Mouse (Mus musculus): Measurements from ENCODE around the gene Npb. TPM values are rescaled to one million over a fixed set of nuclear protein-coding genes. Genes with fewer than 3 reads are reported as not detected.

Npb gene
- polyA plus RNA-seq, 1 experiment from 2014 or later = 2.9 TPM

DNA sequence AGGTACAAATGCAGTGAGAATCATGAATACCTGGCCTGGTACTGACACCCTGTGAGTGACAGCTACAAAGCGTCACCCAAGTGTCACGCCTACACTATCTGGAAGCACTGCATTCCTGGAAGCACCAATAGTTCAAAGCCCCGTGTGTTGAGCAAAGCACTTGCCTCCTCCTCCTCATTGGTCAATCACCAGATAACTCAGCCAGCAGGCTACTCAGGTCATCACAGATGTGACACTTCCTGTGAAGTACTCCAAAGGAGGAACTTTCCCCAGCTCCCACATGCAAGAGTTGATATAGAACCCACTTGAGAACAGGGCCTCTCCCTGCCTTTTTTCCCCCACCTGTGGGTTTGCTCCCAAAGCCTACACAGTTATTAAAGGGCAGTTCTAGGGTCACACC lies 37.2 kb upstream of the Npb start:
- peaks cover 31% of the 10 kb centered on the region for H3K36me3 ChIP-seq (ENCODE audit: insufficient read depth, low read length)
- 49% methylated on average over 3 of the region's 3 CpGs for WGBS

DNA sequence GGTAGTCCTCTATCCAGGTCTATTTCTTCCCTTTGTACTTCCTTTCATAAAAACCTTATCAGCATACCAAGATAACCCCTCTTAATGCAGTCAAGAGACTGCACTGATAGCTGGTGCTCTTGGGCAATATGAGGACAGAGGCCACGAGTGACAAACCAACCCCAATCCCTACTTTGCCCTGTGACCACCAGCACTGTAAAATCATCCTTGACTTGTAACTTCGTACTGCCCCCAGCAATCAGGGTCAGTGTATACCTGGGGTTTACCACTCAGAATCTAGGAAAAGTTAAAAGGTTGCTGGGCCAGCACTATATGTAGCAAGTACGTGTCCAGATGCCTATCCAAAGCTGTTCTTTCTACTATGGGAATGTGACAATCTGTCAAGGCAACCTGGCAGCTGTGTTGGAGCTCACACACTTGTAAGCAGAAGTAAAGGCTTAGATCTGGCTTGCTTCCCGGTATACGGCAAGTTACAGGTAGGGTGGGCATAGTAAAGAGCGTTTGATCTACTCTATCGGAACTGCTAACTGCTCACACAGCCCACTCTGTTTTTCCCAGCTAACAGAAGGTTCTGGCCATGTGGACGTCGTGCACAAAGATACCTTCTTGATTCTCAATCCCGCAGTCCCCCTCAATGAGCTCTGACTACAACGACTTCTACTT lies 36.4 kb upstream of the Npb start:
- Histone ChIP-seq H3K9ac (replicated peaks; ENCODE audit: low read depth) (peak overlapping the region; percentile 77), H3K9me3 (ENCODE audit: low read length) (no peaks in the 10 kb centered on the region), H3K4me3 (ENCODE audit: low read depth, low read length) (peak overlapping the region; percentile 87), H3K27me3 (replicated peaks; ENCODE audit: insufficient read depth, low read length) (no peaks in the 10 kb centered on the region), H3K4me1 (ENCODE audit: insufficient read depth, low read depth, low read length) (peaks cover 8% of the 10 kb centered on the region; the same call in 1 of the 2 replicates), H3K27ac (ENCODE audit: low read length) (peak overlapping the region; percentile 96), H3K36me3 (ENCODE audit: insufficient read depth, low read length) (peaks cover 26% of the 10 kb centered on the region), H3K4me2 (replicated peaks; ENCODE audit: low read depth, low read length) (peak overlapping the region; percentile 80)
- TF ChIP-seq EP300 (IDR thresholded peaks at IDR 0.05) (no peak), CTCF (IDR thresholded peaks at IDR 0.05) (no peak)
- peak; percentile 19 for DNase-seq (ENCODE audit: low spot score)
- WGBS = 4% methylated on average over 11 of the region's 11 CpGs
- ATAC-seq = no peak

More for the DNA sequence above, 37.2 kb upstream of the Npb start:
- ATAC-seq (no peak), DNase-seq (ENCODE audit: low spot score) (peak; percentile 31)
- H3K27me3 ChIP-seq (replicated peaks; ENCODE audit: insufficient read depth, low read length) = no peaks in the 10 kb centered on the region
- H3K4me2 ChIP-seq (replicated peaks; ENCODE audit: low read depth, low read length) = peak overlapping the region; percentile 80; the same call in 1 of the 2 replicates
- peak overlapping the region; percentile 87; the same call in 1 of the 2 replicates for H3K4me3 ChIP-seq (ENCODE audit: low read depth, low read length)
- 0 out of 2 replicates have a peak overlapping the region, but pooled peaks have one; percentile 0 for H3K27ac ChIP-seq (ENCODE audit: low read length)
- no peaks in the 10 kb centered on the region for H3K9me3 ChIP-seq (ENCODE audit: low read length)
- H3K4me1 ChIP-seq (ENCODE audit: insufficient read depth, low read depth, low read length) = peaks cover 8% of the 10 kb centered on the region; the same call in 1 of the 2 replicates
- no peak for TF ChIP-seq EP300 (IDR thresholded peaks at IDR 0.05)
- no peak for TF ChIP-seq CTCF (IDR thresholded peaks at IDR 0.05)
- H3K9ac ChIP-seq (replicated peaks; ENCODE audit: low read depth) = no peak overlapping the region

DNA sequence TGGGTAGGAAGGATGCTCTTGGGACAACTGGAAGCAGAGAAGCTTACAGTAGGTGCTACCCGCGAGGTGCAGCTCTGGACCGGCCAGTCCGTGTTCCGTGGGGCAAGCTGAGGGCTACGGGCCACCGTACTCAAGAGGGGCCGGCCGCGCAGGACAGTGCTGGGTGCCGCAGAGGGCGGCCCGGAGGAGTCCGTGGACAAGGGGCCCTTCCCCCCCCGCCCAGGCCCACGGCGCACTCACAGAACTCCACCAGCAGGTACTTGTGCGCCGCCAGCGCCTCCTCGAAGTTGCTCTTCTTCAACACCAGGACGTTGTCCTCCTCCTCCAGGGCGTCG lies 35.9 kb upstream of the Npb start:
- H3K9me3 ChIP-seq (ENCODE audit: low read length) = no peaks in the 10 kb centered on the region
- H3K4me3 ChIP-seq (ENCODE audit: low read depth, low read length) = peak overlapping the region; percentile 87
- H3K27me3 ChIP-seq (replicated peaks; ENCODE audit: insufficient read depth, low read length) = no peaks in the 10 kb centered on the region
- no peak for DNase-seq (ENCODE audit: low spot score)
- 0% methylated on average over 19 of the region's 24 CpGs for WGBS
- TF ChIP-seq CTCF (IDR thresholded peaks at IDR 0.05) = 0 out of 2 replicates have a peak, but pooled peaks have one; percentile 14
- no peak for TF ChIP-seq EP300 (IDR thresholded peaks at IDR 0.05)
- ATAC-seq = peak; percentile 16
- H3K36me3 ChIP-seq (ENCODE audit: insufficient read depth, low read length) = peaks cover 21% of the 10 kb centered on the region
- H3K4me1 ChIP-seq (ENCODE audit: insufficient read depth, low read depth, low read length) = peaks cover 8% of the 10 kb centered on the region; the same call in 1 of the 2 replicates
- peak overlapping the region; percentile 77 for H3K9ac ChIP-seq (replicated peaks; ENCODE audit: low read depth)
- peak overlapping the region; percentile 80 for H3K4me2 ChIP-seq (replicated peaks; ENCODE audit: low read depth, low read length)
- peak overlapping the region; percentile 96 for H3K27ac ChIP-seq (ENCODE audit: low read length)

- Histone ChIP-seq H3K27ac (ENCODE audit: low read length) (peak within 1 kb of the TSS; percentile 96), H3K4me3 (ENCODE audit: low read depth, low read length) (peak within 1 kb of the TSS; percentile 87), H3K9me3 (ENCODE audit: low read length) (no peaks in the 10 kb centered on the region), H3K4me1 (ENCODE audit: insufficient read depth, low read depth, low read length) (peaks cover 8% of the 10 kb centered on the region; the same call in 1 of the 2 replicates), H3K9ac (replicated peaks; ENCODE audit: low read depth) (peak within 1 kb of the TSS; percentile 77), H3K27me3 (replicated peaks; ENCODE audit: insufficient read depth, low read length) (no peaks in the 10 kb centered on the region), H3K4me2 (replicated peaks; ENCODE audit: low read depth, low read length) (peak within 1 kb of the TSS; percentile 80), H3K36me3 (ENCODE audit: insufficient read depth, low read length) (peaks cover 19% of the 10 kb centered on the region)
- under 1% methylated on average over 84 of the region's 94 CpGs for WGBS
- ATAC-seq = peak; percentile 95
- TF ChIP-seq EP300 (IDR thresholded peaks at IDR 0.05) = no peak; the same call in 1 of the 2 replicates
- TF ChIP-seq CTCF (IDR thresholded peaks at IDR 0.05) = no peak; the same call in 1 of the 2 replicates
- DNase-seq (ENCODE audit: low spot score) = peak; percentile 100
These were observed 35.3 kb upstream of the Npb start, which contains the start of gene P4hb for GRCm38 (mm10) chr11:120572752-120573584. P4hb (minus strand) TSS chr11:120573253.

GRCm38 (mm10) chr11:120573585-120574277 lies 34.5 kb upstream of the Npb start:
- no peaks in the 10 kb centered on the region for H3K9me3 ChIP-seq (ENCODE audit: low read length)
- no peak for TF ChIP-seq EP300 (IDR thresholded peaks at IDR 0.05)
- TF ChIP-seq CTCF (IDR thresholded peaks at IDR 0.05) = no peak
- H3K4me1 ChIP-seq (ENCODE audit: insufficient read depth, low read depth, low read length) = peaks cover 8% of the 10 kb centered on the region; the same call in 1 of the 2 replicates
- H3K4me3 ChIP-seq (ENCODE audit: low read depth, low read length) = peak overlapping the region; percentile 87
- peak overlapping the region; percentile 96 for H3K27ac ChIP-seq (ENCODE audit: low read length)
- no peak for DNase-seq (ENCODE audit: low spot score)
- ATAC-seq = no peak
- H3K4me2 ChIP-seq (replicated peaks; ENCODE audit: low read depth, low read length) = peak overlapping the region; percentile 72
- H3K9ac ChIP-seq (replicated peaks; ENCODE audit: low read depth) = peak overlapping the region; percentile 67
- peaks cover 19% of the 10 kb centered on the region for H3K36me3 ChIP-seq (ENCODE audit: insufficient read depth, low read length)
- no peaks in the 10 kb centered on the region for H3K27me3 ChIP-seq (replicated peaks; ENCODE audit: insufficient read depth, low read length)
- under 1% methylated on average over 23 of the region's 23 CpGs for WGBS

Measured in lung, postnatal 0 days (tissue).